Mouse (Mus musculus) heart, adult 2 months (tissue): Measurements from ENCODE around the gene Amz1. TPM values are rescaled to one million over a fixed set of nuclear protein-coding genes. Genes with fewer than 3 reads are reported as not detected.

Experiments
- DNase-seq, 2 experiments: peaks; one replicate each; pipeline ENCODE4 v3.0.0; 2021
- H3K27ac ChIP-seq: fragments of 200-600 bp; 2 replicates; pipeline ENCODE4 v1.8.1; 2022
- H3K27me3 ChIP-seq: fragments of 200-500 bp; 2 replicates; pipeline ENCODE4 v1.6.1; 2012; ENCODE audit warnings: mild to moderate bottlenecking, low read length, inconsistent platforms, mixed read lengths; ENCODE audit not compliant: control insufficient read depth, insufficient read depth
- H3K36me3 ChIP-seq: fragments of 200-500 bp; 2 replicates; pipeline ENCODE4 v1.6.1; 2012; ENCODE audit warnings: low read length, inconsistent platforms; ENCODE audit not compliant: control insufficient read depth, insufficient read depth
- H3K4me1 ChIP-seq: fragments of 200-500 bp; 2 replicates; pipeline ENCODE4 v1.6.1; 2011; ENCODE audit warnings: low read length; ENCODE audit not compliant: control insufficient read depth, insufficient read depth
- H3K4me3 ChIP-seq: fragments of 200-600 bp; 2 replicates; pipeline ENCODE4 v1.8.1; 2022
- H3K79me2 ChIP-seq: fragments of 200-500 bp; replicated peaks from 2 replicates; pipeline ENCODE4 v1.6.1; 2012; ENCODE audit warnings: mild to moderate bottlenecking, inconsistent platforms, low read length, moderate library complexity, mixed read lengths; ENCODE audit not compliant: control insufficient read depth, insufficient read depth
- H3K9ac ChIP-seq: fragments of 200-500 bp; 2 replicates; pipeline ENCODE4 v1.6.1; 2012; ENCODE audit warnings: low read depth, mild to moderate bottlenecking, control low read depth, inconsistent platforms, low read length, mixed read lengths
- CTCF ChIP-seq: fragments of 200-600 bp; IDR thresholded peaks from 2 replicates; pipeline ENCODE4 v1.8.1; 2022; ENCODE audit warnings: antibody characterized with exemption, mild to moderate bottlenecking, moderate library complexity
- EP300 ChIP-seq: fragments of 200-500 bp; IDR thresholded peaks from 2 replicates; pipeline ENCODE4 v1.6.1; 2011; ENCODE audit warnings: low read depth, low read length, control low read depth; ENCODE audit not compliant: insufficient read depth
- POLR2A ChIP-seq: fragments of 200-500 bp; IDR thresholded peaks from 2 replicates; pipeline ENCODE4 v1.6.1; 2011; ENCODE audit warnings: mild to moderate bottlenecking, low read depth, low read length, control low read depth; ENCODE audit not compliant: insufficient read depth
- WGBS: fragments of 180-500 bp; shearing (Covaris S2); methylation state at CpG from one replicate; pipeline ENCODE4 v1.1.7; 2018; 5-methylcytosine and 5-hydroxymethylcytosine counted together
- intact Hi-C: fragments of 180-260 bp; cut with DNase I; formaldehyde crosslinking; loops from one replicate; pipeline ENCODE4 v1.15.1; 2025
- polyA plus RNA-seq: library from polyadenylated mRNA; depleted of rRNA; stranded (reverse); fragments of >200 nt; gene quantifications from 2 replicates; pipeline ENCODE4 v1.2.3, GENCODE M21; 2012
- total RNA-seq, 2 experiments: library from RNA; stranded (reverse); gene quantifications; 2 replicates each; pipeline ENCODE4 v1.2.3; 2021

Amz1 gene
- total and polyA plus RNA-seq, 3 experiments: 0.31 to 0.98 (median 0.48) TPM

DNA sequence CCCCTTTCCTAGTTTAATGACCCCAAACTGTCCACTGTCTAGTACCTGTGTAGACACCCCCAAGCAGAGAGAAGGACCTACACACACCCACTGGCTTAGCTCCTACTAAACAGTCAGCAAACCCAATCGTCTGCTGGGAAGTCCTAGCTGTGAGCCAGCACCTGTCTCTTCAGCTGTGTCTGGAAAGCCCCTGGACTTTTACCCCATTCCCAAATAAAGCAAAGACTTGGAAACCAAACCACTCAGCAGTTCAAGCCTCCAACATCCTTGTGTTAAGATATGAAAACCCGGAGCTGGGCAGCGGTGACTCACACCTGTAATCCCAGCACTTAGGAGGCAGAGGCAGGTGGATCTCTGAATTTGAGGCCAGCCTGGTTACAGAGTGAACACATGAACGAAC, 42.6 kb downstream of the Amz1 start:
- H3K36me3 ChIP-seq: peaks cover 3% of the 10 kb centered on the region; the same call in 1 of the 2 replicates
- H3K4me3 ChIP-seq: no peak overlapping the region
- 54% methylated on average over 4 of the region's 4 CpGs for WGBS
- H3K27me3 ChIP-seq: no peaks in the 10 kb centered on the region
- no peak for TF ChIP-seq POLR2A
- TF ChIP-seq CTCF: no peak
- no peak for TF ChIP-seq EP300
- peaks cover 41% of the 10 kb centered on the region for H3K4me1 ChIP-seq
- no peak overlapping the region for H3K9ac ChIP-seq
- peak overlapping the region; percentile 75 for H3K27ac ChIP-seq
- no peak for DNase-seq
- no peaks in the 10 kb centered on the region for H3K79me2 ChIP-seq
- intact Hi-C loops: loop anchor here (5.0 kb wide), 1 partner anchor 61 kb away; no protein-coding TSS in a partner anchor

DNA sequence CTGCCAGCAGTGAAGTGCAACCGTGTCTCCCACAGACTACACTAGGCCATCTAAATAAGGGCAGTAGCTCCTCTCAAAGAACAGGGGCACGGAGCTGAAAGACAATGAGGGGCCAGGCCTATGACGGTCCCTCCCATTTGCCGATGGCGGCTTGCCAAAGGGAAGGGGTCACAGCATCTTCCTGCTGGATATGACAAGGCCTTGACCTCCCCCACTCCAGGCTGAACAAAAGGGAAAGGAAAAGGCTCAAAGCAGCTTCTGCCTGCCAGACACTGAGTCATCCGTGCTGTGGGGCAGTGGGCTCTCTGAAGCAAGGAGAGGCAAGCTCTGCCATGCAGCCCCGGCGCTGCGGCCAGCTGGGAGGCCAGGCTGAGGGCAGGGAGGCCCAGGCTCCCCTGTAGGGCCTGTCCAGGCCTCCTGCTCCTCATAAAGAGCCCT, 43.8 kb downstream of the Amz1 start:
- H3K27ac ChIP-seq: peak overlapping the region; percentile 75
- WGBS: 6% methylated on average over 9 of the region's 9 CpGs
- peaks cover 46% of the 10 kb centered on the region for H3K4me1 ChIP-seq
- TF ChIP-seq EP300 (peak; percentile 89), POLR2A (peak; percentile 51; the same call in 1 of the 2 replicates), CTCF (no peak)
- no peaks in the 10 kb centered on the region for H3K27me3 ChIP-seq
- peaks cover 3% of the 10 kb centered on the region; the same call in 1 of the 2 replicates for H3K36me3 ChIP-seq
- peak; percentile 85 to 88 for DNase-seq
- H3K9ac ChIP-seq: no peak overlapping the region; the same call in 1 of the 2 replicates
- no peaks in the 10 kb centered on the region for H3K79me2 ChIP-seq
- intact Hi-C loops: loop anchor here (2.0 to 5.0 kb wide), 2 partner anchors 23 to 60 kb away; no protein-coding TSS in a partner anchor
- no peak overlapping the region for H3K4me3 ChIP-seq

DNA sequence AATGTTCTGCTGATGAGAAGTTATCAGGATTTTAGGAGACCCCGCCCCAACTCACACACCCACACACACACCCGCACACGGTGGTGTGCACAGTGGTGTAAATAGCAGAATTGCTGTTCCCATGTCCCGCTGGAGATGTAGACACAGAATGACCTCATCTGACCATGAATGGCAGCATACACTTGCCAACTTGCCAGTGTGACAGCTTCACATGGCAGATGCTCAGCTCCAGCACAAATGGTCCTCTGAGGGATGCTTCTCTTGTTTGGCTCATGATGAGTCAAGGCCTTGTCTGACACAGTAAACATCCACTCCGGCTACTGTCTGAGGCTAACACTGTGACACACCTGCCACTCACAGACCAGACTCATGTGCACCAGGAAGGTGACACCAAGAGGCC, 44.4 kb downstream of the Amz1 start:
- no peak for DNase-seq
- Histone ChIP-seq H3K4me3 (no peak overlapping the region), H3K36me3 (peaks cover 3% of the 10 kb centered on the region; the same call in 1 of the 2 replicates), H3K9ac (no peak overlapping the region), H3K4me1 (peaks cover 45% of the 10 kb centered on the region), H3K27ac (peak overlapping the region; percentile 75), H3K27me3 (no peaks in the 10 kb centered on the region), H3K79me2 (peaks cover 2% of the 10 kb centered on the region; the same call in 1 of the 2 replicates)
- intact Hi-C loops: loop anchor here (2.0 to 5.0 kb wide), 2 partner anchors 22 to 59 kb away; no protein-coding TSS in a partner anchor
- WGBS: 18% methylated on average over 5 of the region's 5 CpGs
- TF ChIP-seq POLR2A: no peak
- no peak for TF ChIP-seq EP300
- no peak for TF ChIP-seq CTCF

DNA sequence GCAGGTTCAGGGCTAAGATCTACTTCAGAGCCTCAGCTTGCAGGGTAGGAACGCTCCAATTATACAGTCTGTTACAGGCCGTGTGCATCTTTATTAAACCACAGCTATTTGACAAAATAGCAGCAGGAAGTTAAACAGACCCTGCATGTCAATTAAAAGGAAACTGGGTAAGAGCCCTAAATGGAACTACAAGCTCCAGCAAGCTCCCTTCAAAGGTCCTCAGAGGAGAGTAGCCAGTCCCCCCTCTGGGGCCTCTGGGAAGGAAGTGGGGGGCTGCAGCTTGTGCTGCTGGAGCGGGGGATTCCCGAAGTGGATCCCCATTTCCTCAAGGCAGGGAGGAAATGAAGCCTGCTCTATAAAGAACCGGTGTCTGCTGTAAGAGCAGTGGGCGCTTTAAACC, 47.7 kb downstream of the Amz1 start:
- Histone ChIP-seq H3K36me3 (peaks cover 8% of the 10 kb centered on the region), H3K4me1 (peaks cover 27% of the 10 kb centered on the region), H3K4me3 (no peak overlapping the region), H3K9ac (no peak overlapping the region), H3K27ac (peak overlapping the region; percentile 26), H3K79me2 (peaks cover 2% of the 10 kb centered on the region; the same call in 1 of the 2 replicates), H3K27me3 (no peaks in the 10 kb centered on the region)
- 32% methylated on average over 6 of the region's 6 CpGs for WGBS
- TF ChIP-seq POLR2A (no peak), EP300 (no peak), CTCF (no peak)
- DNase-seq: no peak
- intact Hi-C loops: loop anchor here (5.0 kb wide), 1 partner anchor 41 kb away; no protein-coding TSS in a partner anchor

DNA sequence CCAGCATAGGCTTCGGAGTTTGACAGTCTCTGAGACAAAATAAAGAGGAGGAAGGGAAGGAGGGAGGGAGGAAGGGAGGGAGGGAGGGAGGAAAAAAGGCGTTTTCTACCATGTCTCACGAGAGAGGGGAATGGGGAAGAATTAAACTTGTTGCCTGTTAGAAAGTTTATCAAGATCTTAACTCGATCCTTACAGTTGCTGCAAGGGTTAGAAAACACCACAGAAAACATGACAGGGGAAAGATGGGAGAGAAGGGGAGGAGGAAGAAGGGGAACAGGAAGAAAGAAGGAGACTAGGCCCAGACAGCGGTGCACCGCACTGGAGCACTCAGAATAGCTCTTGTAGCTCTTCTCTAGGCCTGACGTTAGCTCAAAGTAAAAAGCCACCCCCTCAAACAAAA, 48.2 kb downstream of the Amz1 start:
- peaks cover 28% of the 10 kb centered on the region for H3K4me1 ChIP-seq
- no peaks in the 10 kb centered on the region for H3K27me3 ChIP-seq
- TF ChIP-seq POLR2A: no peak
- peaks cover 3% of the 10 kb centered on the region; the same call in 1 of the 2 replicates for H3K79me2 ChIP-seq
- no peak overlapping the region for H3K4me3 ChIP-seq
- intact Hi-C loops: loop anchor here (5.0 kb wide), 1 partner anchor 40 kb away; no protein-coding TSS in a partner anchor
- WGBS: 35% methylated on average over 7 of the region's 7 CpGs
- DNase-seq: no peak
- H3K36me3 ChIP-seq: peaks cover 8% of the 10 kb centered on the region
- H3K27ac ChIP-seq: peak overlapping the region; percentile 43
- H3K9ac ChIP-seq: no peak overlapping the region

DNA sequence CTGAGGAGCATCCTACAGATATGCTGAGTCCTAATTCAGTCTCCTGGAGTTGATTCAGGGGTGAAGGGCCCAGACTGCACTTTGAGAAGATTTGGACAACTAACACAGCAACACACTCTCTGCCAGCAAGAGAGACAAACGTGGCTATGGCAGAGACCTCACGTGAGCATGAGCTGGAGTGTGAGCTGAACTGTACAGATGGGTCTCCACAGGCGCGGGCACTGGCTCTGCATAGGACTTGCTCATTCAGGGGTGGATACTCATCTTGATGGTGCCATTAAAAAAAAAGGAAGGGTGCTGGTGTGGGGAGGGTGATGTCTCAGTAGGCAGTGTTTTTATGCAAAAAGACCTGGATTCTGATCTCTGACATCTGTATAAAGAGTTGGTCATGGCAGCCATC, 51.2 kb downstream of the Amz1 start:
- TF ChIP-seq EP300: no peak
- no peak overlapping the region for H3K9ac ChIP-seq
- H3K27ac ChIP-seq: no peak overlapping the region
- intact Hi-C loops: no loop called here
- peaks cover 3% of the 10 kb centered on the region; the same call in 1 of the 2 replicates for H3K79me2 ChIP-seq
- 88% methylated on average over 4 of the region's 4 CpGs for WGBS
- H3K36me3 ChIP-seq: peaks cover 8% of the 10 kb centered on the region
- H3K4me3 ChIP-seq: no peak overlapping the region
- no peak for DNase-seq
- H3K4me1 ChIP-seq: peaks cover 17% of the 10 kb centered on the region
- H3K27me3 ChIP-seq: no peaks in the 10 kb centered on the region
